Mouse (Mus musculus) kidney, embryonic 15.5 days (tissue): ENCODE measurements around the gene Drc3. TPM values are rescaled to one million over a fixed set of nuclear protein-coding genes. Genes with fewer than 3 reads are reported as not detected.

Experiments used
- ATAC-seq: fragments of 200-750 bp; cut with Nextera tagmentation; replicated peaks from 2 replicates; pipeline ENCODE4 v1.8.0; 2017; ENCODE audit warnings: moderate TSS enrichment; ENCODE audit not compliant: low FRiP score
- H3K27ac ChIP-seq: fragments of 300-500 bp; sonication (generic); 2 replicates; pipeline ENCODE4 v1.5.1; 2015; ENCODE audit warnings: mild to moderate bottlenecking, inconsistent platforms
- H3K27me3 ChIP-seq: fragments of 300-500 bp; sonication (generic); 2 replicates; pipeline ENCODE4 v1.6.1; 2015; ENCODE audit warnings: inconsistent platforms
- H3K36me3 ChIP-seq: fragments of 300-500 bp; sonication (generic); 2 replicates; pipeline ENCODE4 v1.6.1; 2015; ENCODE audit warnings: inconsistent platforms
- H3K4me1 ChIP-seq: fragments of 300-500 bp; sonication (generic); 2 replicates; pipeline ENCODE4 v1.6.1; 2015; ENCODE audit warnings: inconsistent platforms
- H3K4me2 ChIP-seq: fragments of 300-500 bp; sonication (generic); 2 replicates; pipeline ENCODE4 v1.6.1; 2015; ENCODE audit warnings: moderate library complexity, mild to moderate bottlenecking, inconsistent platforms
- H3K4me3 ChIP-seq: fragments of 300-500 bp; sonication (generic); replicated peaks from 2 replicates; pipeline ENCODE4 v1.5.1; 2015; ENCODE audit warnings: mild to moderate bottlenecking, inconsistent platforms
- H3K9ac ChIP-seq: fragments of 300-500 bp; sonication (generic); 2 replicates; pipeline ENCODE4 v1.6.1; 2015; ENCODE audit warnings: mild to moderate bottlenecking, inconsistent platforms
- H3K9me3 ChIP-seq: fragments of 300-500 bp; sonication (generic); replicated peaks from 2 replicates; pipeline ENCODE4 v1.6.1; 2016; ENCODE audit warnings: inconsistent platforms
- WGBS: fragments of 180-500 bp; shearing (Covaris S2); methylation state at CpG from one replicate; pipeline ENCODE4 v1.1.7; 2015; ENCODE audit warnings: mixed read lengths; 5-methylcytosine and 5-hydroxymethylcytosine counted together
- polyA plus RNA-seq: library from polyadenylated mRNA; unstranded; fragments of >200 nt; fragmentation: Nextera tagmentation; extraction: Ambion mirVana; gene quantifications from 2 replicates; pipeline ENCODE4 v1.2.1, GENCODE M21; 2015

The Drc3 gene
- polyA plus RNA-seq = 1.7 and 2.6 TPM in 2 replicates

- under 1% methylated on average over 57 of the region's 57 CpGs for WGBS
- H3K9me3 ChIP-seq = no peaks in the 10 kb centered on the region
- no peaks in the 10 kb centered on the region for H3K36me3 ChIP-seq
- H3K9ac ChIP-seq = peak within 1 kb of the TSS; percentile 78
- H3K4me2 ChIP-seq = peak within 1 kb of the TSS; percentile 93
- peaks cover 18% of the 10 kb centered on the region for H3K4me1 ChIP-seq
- peak within 1 kb of the TSS; percentile 73 for H3K27ac ChIP-seq
- H3K27me3 ChIP-seq = no peaks in the 10 kb centered on the region
- ATAC-seq = peak; percentile 100
- peak within 1 kb of the TSS; percentile 80 for H3K4me3 ChIP-seq
These were observed at the start of gene Drc3, which contains the start of gene Tom1l2 for GRCm38 (mm10) chr11:60352559-60353411. Gene Drc3 (plus strand): TSS chr11:60353329. Gene Tom1l2 (minus strand): TSS chr11:60352905.

GRCm38 (mm10) chr11:60303497-60303896, 49.6 kb upstream of the Drc3 start:
- no peaks in the 10 kb centered on the region for H3K9me3 ChIP-seq
- no peak overlapping the region for H3K27ac ChIP-seq
- no peak overlapping the region for H3K4me3 ChIP-seq
- ATAC-seq = no peak
- peaks cover 49% of the 10 kb centered on the region for H3K4me1 ChIP-seq
- no peak overlapping the region for H3K4me2 ChIP-seq
- WGBS = 77% methylated on average over 2 of the region's 2 CpGs
- no peaks in the 10 kb centered on the region for H3K27me3 ChIP-seq
- no peak overlapping the region for H3K9ac ChIP-seq
- H3K36me3 ChIP-seq = no peaks in the 10 kb centered on the region

GRCm38 (mm10) chr11:60305611-60306010, 47.5 kb upstream of the Drc3 start:
- Histone ChIP-seq H3K4me1 (peaks cover 60% of the 10 kb centered on the region), H3K9ac (no peak overlapping the region), H3K9me3 (no peaks in the 10 kb centered on the region), H3K36me3 (no peaks in the 10 kb centered on the region), H3K4me3 (no peak overlapping the region), H3K27ac (0 out of 2 replicates have a peak overlapping the region, but pooled peaks have one; percentile 18), H3K27me3 (no peaks in the 10 kb centered on the region), H3K4me2 (no peak overlapping the region)
- WGBS = 80% methylated on average over 4 of the region's 4 CpGs
- no peak for ATAC-seq

- Histone ChIP-seq H3K27me3 (no peaks in the 10 kb centered on the region), H3K36me3 (no peaks in the 10 kb centered on the region), H3K9ac (no peak overlapping the region), H3K4me1 (peaks cover 60% of the 10 kb centered on the region), H3K4me3 (no peak overlapping the region), H3K4me2 (no peak overlapping the region), H3K27ac (peak overlapping the region; percentile 91), H3K9me3 (no peaks in the 10 kb centered on the region)
- ATAC-seq = no peak
- WGBS = 79% methylated on average over 4 of the region's 4 CpGs
These were observed 46.3 kb upstream of the Drc3 start for GRCm38 (mm10) chr11:60306834-60307233.

GRCm38 (mm10) chr11:60307375-60307825, 45.7 kb upstream of the Drc3 start:
- no peak overlapping the region for H3K9ac ChIP-seq
- 64% methylated on average over 2 of the region's 2 CpGs for WGBS
- no peak for ATAC-seq
- H3K4me3 ChIP-seq = no peak overlapping the region
- H3K27me3 ChIP-seq = no peaks in the 10 kb centered on the region
- H3K4me2 ChIP-seq = no peak overlapping the region
- H3K36me3 ChIP-seq = no peaks in the 10 kb centered on the region
- no peaks in the 10 kb centered on the region for H3K9me3 ChIP-seq
- H3K27ac ChIP-seq = peak overlapping the region; percentile 91
- peaks cover 60% of the 10 kb centered on the region for H3K4me1 ChIP-seq

- Histone ChIP-seq H3K9ac (no peak overlapping the region), H3K4me3 (no peak overlapping the region), H3K4me2 (peak overlapping the region; percentile 27; the same call in 1 of the 2 replicates), H3K27me3 (no peaks in the 10 kb centered on the region), H3K36me3 (0 out of 2 replicates have a peak, but pooled peaks cover 1% of the 10 kb centered on the region), H3K9me3 (no peaks in the 10 kb centered on the region), H3K4me1 (peaks cover 61% of the 10 kb centered on the region), H3K27ac (peak overlapping the region; percentile 91)
- WGBS = 62% methylated on average over 2 of the region's 2 CpGs
- ATAC-seq = no peak
These were observed 45.1 kb upstream of the Drc3 start for GRCm38 (mm10) chr11:60308061-60308460.

- ATAC-seq = peak; percentile 72
- H3K36me3 ChIP-seq = 0 out of 2 replicates have a peak, but pooled peaks cover 3% of the 10 kb centered on the region
- 40% methylated on average over 12 of the region's 12 CpGs for WGBS
- peak overlapping the region; percentile 91 for H3K27ac ChIP-seq
- H3K9me3 ChIP-seq = no peaks in the 10 kb centered on the region
- peak overlapping the region; percentile 27; the same call in 1 of the 2 replicates for H3K4me2 ChIP-seq
- H3K4me1 ChIP-seq = peaks cover 61% of the 10 kb centered on the region
- no peak overlapping the region for H3K4me3 ChIP-seq
- H3K9ac ChIP-seq = no peak overlapping the region
- no peaks in the 10 kb centered on the region for H3K27me3 ChIP-seq
These were observed 44.5 kb upstream of the Drc3 start for GRCm38 (mm10) chr11:60308506-60309116.

GRCm38 (mm10) chr11:60309875-60310274, 43.3 kb upstream of the Drc3 start:
- H3K4me2 ChIP-seq = no peak overlapping the region
- 0 out of 2 replicates have a peak, but pooled peaks cover 3% of the 10 kb centered on the region for H3K36me3 ChIP-seq
- no peaks in the 10 kb centered on the region for H3K27me3 ChIP-seq
- H3K4me3 ChIP-seq = no peak overlapping the region
- peaks cover 61% of the 10 kb centered on the region for H3K4me1 ChIP-seq
- no peaks in the 10 kb centered on the region for H3K9me3 ChIP-seq
- H3K27ac ChIP-seq = peak overlapping the region; percentile 2; the same call in 1 of the 2 replicates
- no peak for ATAC-seq
- H3K9ac ChIP-seq = no peak overlapping the region

- H3K9me3 ChIP-seq = no peaks in the 10 kb centered on the region
- H3K4me1 ChIP-seq = peaks cover 59% of the 10 kb centered on the region
- 9% methylated on average over 8 of the region's 8 CpGs for WGBS
- H3K36me3 ChIP-seq = 0 out of 2 replicates have a peak, but pooled peaks cover 3% of the 10 kb centered on the region
- H3K4me3 ChIP-seq = no peak overlapping the region
- H3K4me2 ChIP-seq = peak overlapping the region; percentile 6; the same call in 1 of the 2 replicates
- peak; percentile 84 for ATAC-seq
- H3K27ac ChIP-seq = peak overlapping the region; percentile 89
- H3K27me3 ChIP-seq = no peaks in the 10 kb centered on the region
- H3K9ac ChIP-seq = no peak overlapping the region
These were observed 41.9 kb upstream of the Drc3 start for GRCm38 (mm10) chr11:60311025-60311854.

- Histone ChIP-seq H3K9me3 (no peaks in the 10 kb centered on the region), H3K4me3 (no peak overlapping the region), H3K4me1 (peaks cover 70% of the 10 kb centered on the region), H3K4me2 (no peak overlapping the region), H3K36me3 (0 out of 2 replicates have a peak, but pooled peaks cover 3% of the 10 kb centered on the region), H3K27ac (peak overlapping the region; percentile 37), H3K9ac (no peak overlapping the region), H3K27me3 (no peaks in the 10 kb centered on the region)
- 33% methylated on average over 7 of the region's 7 CpGs for WGBS
- ATAC-seq = no peak
These were observed 36.9 kb upstream of the Drc3 start for GRCm38 (mm10) chr11:60316250-60316649.

GRCm38 (mm10) chr11:60316883-60317282, 36.2 kb upstream of the Drc3 start:
- Histone ChIP-seq H3K4me2 (no peak overlapping the region), H3K27ac (peak overlapping the region; percentile 37), H3K4me1 (peaks cover 69% of the 10 kb centered on the region), H3K27me3 (no peaks in the 10 kb centered on the region), H3K9ac (no peak overlapping the region), H3K4me3 (no peak overlapping the region), H3K36me3 (0 out of 2 replicates have a peak, but pooled peaks cover 3% of the 10 kb centered on the region), H3K9me3 (no peaks in the 10 kb centered on the region)
- no peak for ATAC-seq
- WGBS = 62% methylated on average over 8 of the region's 8 CpGs
